8 mouse cellular contexts compared by ENCODE assay signal in genomic region chr11:24305691-24306090, GRCm38 (mm10).
A peak's percentile ranks its signal among the peaks of the same experiment; 100 is the strongest.
DNase-seq lines count a peak whose midpoint lies in the region; ATAC-seq lines count a peak whose summit lies in the region.

No protein-coding gene starts in this region.

- peak overlapping the region; percentile 58 for H3K4me3 ChIP-seq in heart, embryonic 10.5 days
- H3K4me3 ChIP-seq in embryonic facial prominence, embryonic 12.5 days: peak overlapping the region; percentile 34
- no peak overlapping the region; the same call in 1 of the 2 replicates for H3K4me3 ChIP-seq in midbrain, embryonic 11.5 days (ENCODE audit: low read depth, low read length)

- no peaks in the 10 kb centered on the region for H3K36me3 ChIP-seq in heart, embryonic 10.5 days
- no peaks in the 10 kb centered on the region for H3K36me3 ChIP-seq in embryonic facial prominence, embryonic 12.5 days
- no peaks in the 10 kb centered on the region for H3K36me3 ChIP-seq in midbrain, embryonic 11.5 days (ENCODE audit: control insufficient read depth, insufficient read depth, low read length)

- H3K9ac ChIP-seq in embryonic facial prominence, embryonic 12.5 days: no peak overlapping the region
- no peak overlapping the region for H3K9ac ChIP-seq in midbrain, embryonic 11.5 days (ENCODE audit: low read length)

- no peak overlapping the region for H3K27ac ChIP-seq in heart, embryonic 10.5 days
- no peak overlapping the region for H3K27ac ChIP-seq in embryonic facial prominence, embryonic 12.5 days
- no peak overlapping the region for H3K27ac ChIP-seq in midbrain, embryonic 11.5 days (ENCODE audit: low read depth, low read length)

- peaks cover 11% of the 10 kb centered on the region; the same call in 1 of the 2 replicates for H3K27me3 ChIP-seq in heart, embryonic 10.5 days (ENCODE audit: insufficient read depth, poor library complexity, severe bottlenecking)
- H3K27me3 ChIP-seq in embryonic facial prominence, embryonic 12.5 days: no peaks in the 10 kb centered on the region
- peaks cover 7% of the 10 kb centered on the region; the same call in 1 of the 2 replicates for H3K27me3 ChIP-seq in midbrain, embryonic 11.5 days (ENCODE audit: control insufficient read depth, insufficient read depth, low read length)

- H3K9me3 ChIP-seq in heart, embryonic 10.5 days: no peaks in the 10 kb centered on the region
- no peaks in the 10 kb centered on the region for H3K9me3 ChIP-seq in embryonic facial prominence, embryonic 12.5 days
- H3K9me3 ChIP-seq in midbrain, embryonic 11.5 days (ENCODE audit: control insufficient read depth, low read length): no peaks in the 10 kb centered on the region

- WGBS in heart, embryonic 10.5 days: 2% methylated on average over 11 of the region's 11 CpGs
- WGBS in embryonic facial prominence, embryonic 12.5 days: 5% methylated on average over 11 of the region's 11 CpGs
- WGBS in midbrain, embryonic 11.5 days: 6% methylated on average over 11 of the region's 11 CpGs

- intact Hi-C loops in left cerebral cortex, postnatal 14 days (cut with DNase I): no loop called here

- DNase-seq in heart, embryonic 10.5 days (ENCODE audit: low spot score): no peak
- no peak for DNase-seq in heart, adult 11 months
- peak; percentile 9 for DNase-seq in kidney, postnatal 14 days
- DNase-seq in midbrain, embryonic 11.5 days (ENCODE audit: low spot score, missing footprints): peak; percentile 91
- no peak for DNase-seq in cerebellum, postnatal 10 days
- DNase-seq in left cerebral cortex, postnatal 14 days (ENCODE audit: low spot score in 2 of 2): no peak
- no peak for DNase-seq in cerebellum, adult 18-20 months

- peaks cover 25% of the 10 kb centered on the region for H3K4me1 ChIP-seq in heart, embryonic 10.5 days
- peaks cover 28% of the 10 kb centered on the region for H3K4me1 ChIP-seq in embryonic facial prominence, embryonic 12.5 days
- peaks cover 26% of the 10 kb centered on the region for H3K4me1 ChIP-seq in midbrain, embryonic 11.5 days (ENCODE audit: control insufficient read depth, insufficient read depth, low read length)

- H3K4me2 ChIP-seq in embryonic facial prominence, embryonic 12.5 days (replicated peaks): peak overlapping the region; percentile 54
- peak overlapping the region; percentile 55 for H3K4me2 ChIP-seq in midbrain, embryonic 11.5 days

- ATAC-seq in embryonic facial prominence, embryonic 12.5 days (ENCODE audit: insufficient number of reproducible peaks, insufficient read depth, low FRiP score, low TSS enrichment): peak; percentile 74; the same call in 1 of the 2 replicates
- ATAC-seq in midbrain, embryonic 11.5 days (ENCODE audit: low FRiP score): peak; percentile 38; the same call in 1 of the 2 replicates

Comparison
In these comparisons a context has a peak if more than half of its experiments do, and no peak if none do; other contexts are left out.
1. DNase-seq: peak in kidney, postnatal 14 days (single experiment) and midbrain, embryonic 11.5 days (single experiment); none in heart, embryonic 10.5 days (single experiment), heart, adult 11 months (single experiment), cerebellum, postnatal 10 days (0 of 2), left cerebral cortex, postnatal 14 days (0 of 2) and cerebellum, adult 18-20 months (0 of 2).